Mouse (Mus musculus) myocyte (in vitro differentiated cells): ENCODE measurements around the gene Iqgap3.

Source experiments
- CEBPB ChIP-seq: IDR thresholded peaks from 2 replicates; pipeline ENCODE4 v1.6.1; 2011; ENCODE audit warnings: mild to moderate bottlenecking, moderate library complexity; ENCODE audit not compliant: poor library complexity, insufficient read depth, severe bottlenecking
- E2F4 ChIP-seq: IDR thresholded peaks from one replicate; pipeline ENCODE4 v1.6.1; 2011; ENCODE audit warnings: mild to moderate bottlenecking, control low read depth, moderate library complexity; ENCODE audit not compliant: insufficient read depth
- MAX ChIP-seq: IDR thresholded peaks from one replicate; pipeline ENCODE4 v1.6.1; 2011; ENCODE audit warnings: low read depth, mild to moderate bottlenecking, control low read depth
- MYOG ChIP-seq, 3 experiments: IDR thresholded peaks; one replicate each; pipeline ENCODE4 v1.6.1; 2011; ENCODE audit warnings: control low read depth in 2 of 3, low read depth in 2 of 3, mild to moderate bottlenecking in 2 of 3; ENCODE audit not compliant: insufficient read length in 2 of 3, control insufficient read depth in 1 of 3, insufficient read depth in 1 of 3
- POLR2A ChIP-seq: IDR thresholded peaks from one replicate; pipeline ENCODE4 v1.6.1; 2011; ENCODE audit warnings: low read depth, mild to moderate bottlenecking, control low read depth, moderate library complexity; ENCODE audit not compliant: insufficient read length
- POLR2AphosphoS2 ChIP-seq: IDR thresholded peaks from one replicate; pipeline ENCODE4 v1.6.1; 2011; ENCODE audit warnings: low read depth, control low read depth; ENCODE audit not compliant: insufficient read length
- REST ChIP-seq: IDR thresholded peaks from one replicate; pipeline ENCODE4 v1.6.1; 2011; ENCODE audit warnings: mild to moderate bottlenecking, control low read depth, moderate library complexity; ENCODE audit not compliant: insufficient read depth, insufficient read length
- SRF ChIP-seq: IDR thresholded peaks from one replicate; pipeline ENCODE4 v1.6.1; 2011; ENCODE audit warnings: low read depth; ENCODE audit not compliant: control insufficient read depth, insufficient read length
- TCF12 ChIP-seq: IDR thresholded peaks from one replicate; pipeline ENCODE4 v1.6.1; 2011; ENCODE audit warnings: mild to moderate bottlenecking, control low read depth; ENCODE audit not compliant: poor library complexity, insufficient read depth, severe bottlenecking
- TCF3 ChIP-seq: IDR thresholded peaks from one replicate; pipeline ENCODE4 v1.6.1; 2011; ENCODE audit warnings: low read depth, control low read depth; ENCODE audit not compliant: insufficient read length
- USF1 ChIP-seq: IDR thresholded peaks from one replicate; pipeline ENCODE4 v1.6.1; 2011; ENCODE audit warnings: low read depth, mild to moderate bottlenecking, control low read depth, moderate library complexity

DNA sequence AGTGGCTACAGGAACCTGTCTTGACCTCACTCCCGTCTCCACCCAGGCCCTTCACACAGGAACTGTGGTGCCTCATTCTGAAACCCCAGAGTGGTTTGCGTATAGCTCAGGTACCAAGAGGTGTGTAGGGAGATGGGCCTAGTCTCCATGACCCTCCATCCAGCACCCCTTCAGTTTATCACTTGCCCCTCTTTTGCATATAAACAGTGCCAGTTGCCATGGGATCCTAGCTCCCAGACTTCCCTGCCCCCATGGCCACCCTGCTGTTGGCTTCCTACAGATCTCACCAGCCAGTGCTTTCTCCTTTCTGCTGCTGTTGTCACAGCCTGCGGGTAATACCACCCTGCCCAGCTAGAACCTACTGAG, 69.2 kb downstream of the Iqgap3 start:
- no peak for TF ChIP-seq MYOG (IDR thresholded peaks at IDR 0.05; ENCODE audit: control insufficient read depth in 1 of 3, insufficient read depth in 1 of 3, insufficient read length in 2 of 3, low read depth in 2 of 3)
- no peak for TF ChIP-seq TCF12
- TF ChIP-seq POLR2AphosphoS2 = no peak
- no peak for TF ChIP-seq POLR2A
- no peak for TF ChIP-seq TCF3
- no peak for TF ChIP-seq USF1
- no peak for TF ChIP-seq MAX
- no peak for TF ChIP-seq CEBPB
- no peak for TF ChIP-seq SRF
- TF ChIP-seq REST = no peak
- no peak for TF ChIP-seq E2F4
